Mouse (Mus musculus) B cell, adult (primary cell): ENCODE results near the gene Nop56. TPM values are rescaled to one million over a fixed set of nuclear protein-coding genes. Genes with fewer than 3 reads are reported as not detected.

Experiments
- total RNA-seq: library from RNA; stranded (reverse); gene quantifications from 4 replicates; pipeline ENCODE4 v1.2.4, GENCODE M21; 2023; ENCODE audit not compliant: inconsistent age

Nop56 gene
- 325 to 390 TPM (median 366 TPM) in 4 replicates for total RNA-seq

GRCm38 (mm10) chr2:130274149-130274861 is at the start of gene Nop56:
Gene Nop56, plus strand, starts transcription at chr2:130274430.

GRCm38 (mm10) chr2:130283854-130284654 is 9.8 kb downstream of the Nop56 start, which contains the start of gene Idh3b:
Gene Idh3b, minus strand, starts transcription at chr2:130284547.

GRCm38 (mm10) chr2:130294936-130295277 is 20.7 kb downstream of the Nop56 start, which contains the start of gene Ebf4:
Gene Ebf4, plus strand, starts transcription at chr2:130295169.

Other genes with a start within 250 kb of the Nop56 start
- 0.16 TPM in 1 of 4 replicates, not detected in the others for gene Tgm6, start 162.0 kb upstream of the Nop56 start, total RNA-seq
- gene Snrpb, start 95.0 kb upstream of the Nop56 start, total RNA-seq: 171 to 185 TPM (median 174 TPM) in 4 replicates
- gene Tmc2, start 79.2 kb upstream of the Nop56 start, total RNA-seq: not detected in 4 replicates
- 129 to 141 TPM (median 136 TPM) in 4 replicates for gene Idh3b, start 10.1 kb downstream of the Nop56 start, total RNA-seq
- gene Ebf4, start 20.7 kb downstream of the Nop56 start, total RNA-seq: not detected in 4 replicates
- 0.60 to 0.93 TPM (median 0.77 TPM) in 3 of 4 replicates, not detected in the other for gene Cpxm1, start 123.1 kb downstream of the Nop56 start, total RNA-seq
- gene Gm28372, start 130.8 kb downstream of the Nop56 start, total RNA-seq: not detected in 4 replicates
- not detected in 4 replicates for gene 1700020A23Rik, start 130.8 kb downstream of the Nop56 start, total RNA-seq
- not detected in 4 replicates for gene Tmem239, start 132.0 kb downstream of the Nop56 start, total RNA-seq
- gene Vps16, start 149.9 kb downstream of the Nop56 start, total RNA-seq: 154 to 166 TPM (median 156 TPM) in 4 replicates
- 20.7 to 23.7 TPM (median 21.7 TPM) in 4 replicates for gene Pced1a, start 150.3 kb downstream of the Nop56 start, total RNA-seq
- 102 to 110 TPM (median 107 TPM) in 4 replicates for gene Ptpra, start 175.8 kb downstream of the Nop56 start, total RNA-seq